Mouse (Mus musculus) CH12.LX (cell line): ENCODE data around the gene Rlbp1. TPM values are rescaled to one million over a fixed set of nuclear protein-coding genes. Genes with fewer than 3 reads are reported as not detected.
A peak's percentile ranks its signal among the peaks of the same experiment; 100 is the strongest.

ENCODE experiments used
- DNase-seq: peaks from one replicate; pipeline ENCODE4 v3.0.0-alpha.2; 2013; ENCODE audit errors: extremely low read depth
- H3K27ac ChIP-seq: 2 replicates; pipeline ENCODE4 v1.5.1; 2012; ENCODE audit warnings: low read depth, mild to moderate bottlenecking, control low read depth, moderate library complexity; ENCODE audit not compliant: insufficient read depth
- H3K27me3 ChIP-seq: replicated peaks from 2 replicates; pipeline ENCODE3; 2012; ENCODE audit warnings: inconsistent platforms
- H3K36me3 ChIP-seq, 2 experiments: replicated peaks in 1 of 2; 2 replicates each; pipeline versions ENCODE3 to v1.6.1; 2012; ENCODE audit warnings: inconsistent platforms in 1 of 2, low read length in 1 of 2, mild to moderate bottlenecking in 1 of 2, mixed read lengths in 1 of 2, moderate library complexity in 1 of 2; ENCODE audit not compliant: control insufficient read depth in 1 of 2, insufficient read depth in 1 of 2
- H3K4me1 ChIP-seq, 2 experiments: 2 replicates each; pipeline ENCODE4 v1.6.1; 2012; ENCODE audit warnings: inconsistent platforms in 1 of 2, moderate library complexity in 1 of 2; ENCODE audit not compliant: insufficient read depth in 2 of 2, control insufficient read depth in 1 of 2
- H3K4me2 ChIP-seq: 2 replicates; pipeline ENCODE4 v1.6.1; 2012; ENCODE audit warnings: low read depth, mild to moderate bottlenecking, control low read depth; ENCODE audit not compliant: poor library complexity, insufficient read depth, severe bottlenecking
- H3K4me3 ChIP-seq, 3 experiments: fragments of 150-350 bp in 1 of 3; sonication (generic) in 1 of 3; replicated peaks in 1 of 3; 2 replicates each; pipeline versions ENCODE3 to v1.5.1; 2011 to 2012; ENCODE audit warnings: low read depth in 2 of 3, low read length in 2 of 3, mild to moderate bottlenecking in 2 of 3, moderate library complexity in 2 of 3, control low read depth in 1 of 3, improper control_type of control experiment in 1 of 3, inconsistent platforms in 1 of 3, mixed read lengths in 1 of 3; ENCODE audit not compliant: poor library complexity in 1 of 3
- H3K79me2 ChIP-seq: replicated peaks from 2 replicates; pipeline ENCODE4 v1.6.1; 2012; ENCODE audit warnings: mild to moderate bottlenecking, moderate library complexity; ENCODE audit not compliant: control insufficient read depth, poor library complexity, insufficient read depth, severe bottlenecking; ENCODE audit errors: extremely low read depth
- H3K9ac ChIP-seq: 2 replicates; pipeline ENCODE4 v1.6.1; 2012; ENCODE audit warnings: low read depth, mild to moderate bottlenecking, control low read depth, moderate library complexity; ENCODE audit not compliant: insufficient read depth
- H3K9me3 ChIP-seq: replicated peaks from 2 replicates; pipeline ENCODE3; 2012; ENCODE audit warnings: low read length, inconsistent platforms, mixed read lengths
- CTCF ChIP-seq, 2 experiments: IDR thresholded peaks in 1 of 2; conservative IDR thresholded peaks in 1 of 2; 2 replicates each; pipeline ENCODE4 v1.5.1; 2011 to 2012; ENCODE audit warnings: low read depth in 2 of 2, low read length in 2 of 2, improper control_type of control experiment in 1 of 2, inconsistent platforms in 1 of 2, mild to moderate bottlenecking in 1 of 2, moderate library complexity in 1 of 2
- E2F4 ChIP-seq: IDR thresholded peaks from 2 replicates; pipeline ENCODE4 v1.6.1; 2011; ENCODE audit warnings: low read depth, low read length, improper control_type of control experiment; ENCODE audit not compliant: insufficient replicate concordance
- ELF1 ChIP-seq: IDR thresholded peaks from 2 replicates; pipeline ENCODE4 v1.6.1; 2014; ENCODE audit warnings: low read depth, mild to moderate bottlenecking, inconsistent platforms, low read length, improper control_type of control experiment
- EP300 ChIP-seq: IDR thresholded peaks from 2 replicates; pipeline ENCODE4 v1.6.1; 2011; ENCODE audit warnings: low read length, improper control_type of control experiment
- HCFC1 ChIP-seq: IDR thresholded peaks from 2 replicates; pipeline ENCODE4 v1.6.1; 2012; ENCODE audit warnings: low read depth, mild to moderate bottlenecking, inconsistent platforms, low read length, improper control_type of control experiment
- JUND ChIP-seq: conservative IDR thresholded peaks from 2 replicates; pipeline ENCODE4 v1.6.1; 2011; ENCODE audit warnings: low read depth, low read length, improper control_type of control experiment
- KAT2A ChIP-seq: IDR thresholded peaks from 2 replicates; pipeline ENCODE4 v1.6.1; 2012; ENCODE audit warnings: low read length, improper control_type of control experiment, inconsistent platforms; ENCODE audit not compliant: insufficient replicate concordance
- MAZ ChIP-seq: IDR thresholded peaks from 2 replicates; pipeline ENCODE4 v1.6.1; 2012; ENCODE audit warnings: low read depth, mild to moderate bottlenecking, inconsistent platforms, low read length, improper control_type of control experiment, moderate library complexity
- MEF2A ChIP-seq: IDR thresholded peaks from 2 replicates; pipeline ENCODE4 v1.6.1; 2014; ENCODE audit warnings: low read depth, mild to moderate bottlenecking, inconsistent platforms, low read length, improper control_type of control experiment, borderline replicate concordance
- MXI1 ChIP-seq: IDR thresholded peaks from 2 replicates; pipeline ENCODE4 v1.6.1; 2011; ENCODE audit warnings: mild to moderate bottlenecking, low read depth, low read length, improper control_type of control experiment
- NELFE ChIP-seq: IDR thresholded peaks from 2 replicates; pipeline ENCODE4 v1.6.1; 2011; ENCODE audit warnings: low read depth, low read length, improper control_type of control experiment
- POLR2AphosphoS2 ChIP-seq: IDR thresholded peaks from 2 replicates; pipeline ENCODE4 v1.6.1; 2011; ENCODE audit warnings: low read depth, low read length, improper control_type of control experiment
- SIN3A ChIP-seq: IDR thresholded peaks from 2 replicates; pipeline ENCODE4 v1.6.1; 2012; ENCODE audit warnings: low read length, improper control_type of control experiment, inconsistent platforms
- TBP ChIP-seq: conservative IDR thresholded peaks from 2 replicates; pipeline ENCODE4 v1.6.1; 2011; ENCODE audit warnings: low read depth, low read length, improper control_type of control experiment
- USF1 ChIP-seq: IDR thresholded peaks from 2 replicates; pipeline ENCODE4 v1.6.1; 2014; ENCODE audit warnings: low read depth, mild to moderate bottlenecking, inconsistent platforms, low read length, improper control_type of control experiment
- USF2 ChIP-seq: conservative IDR thresholded peaks from 2 replicates; pipeline ENCODE4 v1.6.1; 2011; ENCODE audit warnings: low read depth, low read length, improper control_type of control experiment
- ZKSCAN1 ChIP-seq: IDR thresholded peaks from 2 replicates; pipeline ENCODE4 v1.6.1; 2012; ENCODE audit warnings: low read depth, inconsistent platforms, low read length, improper control_type of control experiment, borderline replicate concordance
- ZNF384 ChIP-seq: IDR thresholded peaks from 2 replicates; pipeline ENCODE4 v1.6.1; 2012; ENCODE audit warnings: low read depth, low read length, improper control_type of control experiment, inconsistent platforms
- dilution Hi-C: fragments of 300-500 bp; cut with MboI; formaldehyde crosslinking; loops from 2 replicates; pipeline ENCODE4 v1.14.3; 2020; ENCODE audit warnings: low sequenced_read_pairs; ENCODE audit not compliant: extremely low pct_unique_long_range_greater_than_20kb, extremely low pct_ligation_motif_present
- in situ Hi-C: fragments of 300-500 bp; cut with MboI; formaldehyde crosslinking; loops from 3 replicates; pipeline ENCODE4 v1.14.3; 2019; ENCODE audit warnings: low sequenced_read_pairs, low pct_ligation_motif_present, low pct_unique_long_range_greater_than_20kb, mixed read lengths
- polyA plus RNA-seq: library from polyadenylated mRNA; unstranded; fragments of >175 nt; gene quantifications from 2 replicates; pipeline ENCODE4 v1.2.1, GENCODE M21; 2012; ENCODE audit warnings: low read depth; ENCODE audit not compliant: insufficient read length
- total RNA-seq, 2 experiments: library from RNA; depleted of rRNA; stranded (reverse); fragments of 300-350 nt in 1 of 2; fragments of >200 nt in 1 of 2; gene quantifications; 2 replicates each; pipeline ENCODE4 v1.2.3; 2012 to 2014

Gene Rlbp1
- total and polyA plus RNA-seq, 3 experiments = 2.5 to 24.2 (median 8.4) TPM

DNA sequence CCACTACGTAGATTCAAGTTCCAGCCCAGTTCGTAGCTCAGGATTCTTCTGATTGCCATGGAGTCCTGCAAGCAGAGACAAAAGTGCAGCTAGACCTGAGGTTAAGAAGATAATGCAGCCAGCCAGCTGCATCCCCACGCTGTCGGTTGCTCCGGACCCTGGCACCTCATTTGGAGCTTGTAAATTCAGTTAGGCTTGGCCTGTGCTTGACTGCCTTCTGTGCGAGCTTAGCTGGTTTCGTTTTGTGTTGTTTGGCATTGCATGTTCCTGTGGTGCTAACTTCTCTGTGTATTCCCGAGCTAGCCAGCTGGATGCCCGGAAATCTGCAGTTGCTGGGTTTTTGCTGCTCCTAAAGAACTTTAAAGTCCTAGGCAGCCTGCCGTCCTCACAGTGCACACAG, 39.0 kb upstream of the Rlbp1 start:
- Histone ChIP-seq H3K4me2 (no peak overlapping the region), H3K36me3 (peaks cover 34 to 81% of the 10 kb centered on the region in 2 experiments), H3K9me3 (no peaks in the 10 kb centered on the region), H3K9ac (no peak overlapping the region), H3K4me3 (no peak overlapping the region), H3K79me2 (no peaks in the 10 kb centered on the region), H3K27ac (no peak overlapping the region), H3K27me3 (no peaks in the 10 kb centered on the region), H3K4me1 (no peaks in the 10 kb centered on the region)
- no peak for DNase-seq
- TF ChIP-seq EP300 = no peak
- in situ Hi-C loops (no loop called here), dilution Hi-C loops (no loop called here)

GRCm38 (mm10) chr7:79422876-79423275, 36.0 kb upstream of the Rlbp1 start:
- Histone ChIP-seq H3K4me1 (peaks cover 0 to 13% of the 10 kb centered on the region in 2 experiments; a peak in 1 of 4 replicates), H3K36me3 (peaks cover 36 to 84% of the 10 kb centered on the region in 2 experiments), H3K9me3 (no peaks in the 10 kb centered on the region), H3K27ac (no peak overlapping the region)
- dilution Hi-C loops = no loop called here
- TF ChIP-seq MAZ (no peak), E2F4 (no peak), TBP (no peak), KAT2A (no peak), MXI1 (no peak), POLR2AphosphoS2 (no peak), JUND (no peak), USF2 (no peak), ZKSCAN1 (no peak), NELFE (no peak), MEF2A (no peak), HCFC1 (no peak), CTCF (conservative IDR thresholded peaks at IDR 0.05 in 1 of 2, IDR thresholded peaks at IDR 0.05 in 1 of 2; ENCODE audit: low read depth in 2 of 2, low read length in 2 of 2) (no peak), SIN3A (no peak)
- TF ChIP-seq, all 38 proteins: peak for 0
- no peaks in the 10 kb centered on the region for H3K79me2 ChIP-seq
- no peak overlapping the region for H3K4me2 ChIP-seq
- H3K4me3 ChIP-seq = no peak overlapping the region
- peak; percentile 19 for DNase-seq
- H3K27me3 ChIP-seq = no peaks in the 10 kb centered on the region
- in situ Hi-C loops = no loop called here
- H3K9ac ChIP-seq = no peak overlapping the region

GRCm38 (mm10) chr7:79419950-79420349, 33.1 kb upstream of the Rlbp1 start:
- in situ Hi-C loops = no loop called here
- Histone ChIP-seq H3K9ac (no peak overlapping the region), H3K27ac (no peak overlapping the region), H3K36me3 (peaks cover 18 to 82% of the 10 kb centered on the region in 2 experiments), H3K4me3 (no peak overlapping the region), H3K9me3 (no peaks in the 10 kb centered on the region), H3K4me1 (peaks cover 0 to 13% of the 10 kb centered on the region in 2 experiments; a peak in 1 of 4 replicates), H3K79me2 (no peaks in the 10 kb centered on the region), H3K4me2 (no peak overlapping the region), H3K27me3 (no peaks in the 10 kb centered on the region)
- TF ChIP-seq JUND (no peak), E2F4 (no peak), ELF1 (no peak), EP300 (no peak), MEF2A (no peak), POLR2AphosphoS2 (no peak), USF1 (no peak), ZNF384 (no peak), ZKSCAN1 (no peak)
- dilution Hi-C loops = no loop called here
- peak; percentile 47 for DNase-seq
